Mouse (Mus musculus) mesoderm, embryonic 11.5 days (tissue): ENCODE data around the gene Cfap97d2.
"Not testable (repeated sequence)": the region's sequence is repeated elsewhere in the genome, so short reads cannot be mapped to it uniquely, and the experiment has no call there.

Experiments
- DNase-seq: peaks from one replicate; pipeline ENCODE4 v3.0.0-alpha.2; 2012; ENCODE audit warnings: low read depth, low spot score

Cfap97d2 gene

DNA sequence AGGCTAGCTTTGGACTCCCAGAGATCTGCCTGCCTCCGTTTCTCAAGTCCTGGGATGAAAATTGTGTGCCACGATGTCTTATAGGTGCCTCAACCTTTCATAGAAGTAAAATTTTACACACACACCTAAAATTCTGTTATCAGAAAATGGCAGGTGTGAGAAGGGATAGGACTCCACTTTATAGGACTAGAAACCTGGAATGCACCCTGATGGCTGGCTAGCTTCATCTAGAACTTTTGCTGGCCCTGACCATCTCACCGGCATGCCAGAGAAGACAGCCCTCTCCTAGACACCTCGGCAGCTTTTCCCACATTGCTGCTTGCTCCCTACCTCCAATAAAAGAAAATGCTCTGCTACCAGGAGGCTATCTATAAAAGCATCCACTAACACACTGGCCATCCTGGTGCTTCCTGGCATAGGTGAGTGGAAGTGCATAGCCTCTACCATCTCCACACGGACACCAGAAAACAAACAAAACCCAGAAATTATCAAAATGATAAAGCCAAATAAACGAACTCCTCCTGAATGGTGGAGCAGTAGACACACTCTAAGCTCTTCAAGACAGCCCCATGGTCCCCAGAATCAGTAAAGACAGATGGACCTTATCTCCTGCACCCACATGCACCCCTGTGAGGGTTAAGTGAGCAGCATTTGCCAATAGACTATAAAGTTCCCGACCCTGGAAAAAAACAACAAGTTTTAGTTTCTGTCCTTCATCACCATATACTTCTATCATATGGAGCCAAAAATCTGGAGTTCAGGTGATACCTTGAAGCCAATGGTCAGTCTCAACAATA lies 35.3 kb downstream of the Cfap97d2 start:
- DNase-seq: no peak

DNA sequence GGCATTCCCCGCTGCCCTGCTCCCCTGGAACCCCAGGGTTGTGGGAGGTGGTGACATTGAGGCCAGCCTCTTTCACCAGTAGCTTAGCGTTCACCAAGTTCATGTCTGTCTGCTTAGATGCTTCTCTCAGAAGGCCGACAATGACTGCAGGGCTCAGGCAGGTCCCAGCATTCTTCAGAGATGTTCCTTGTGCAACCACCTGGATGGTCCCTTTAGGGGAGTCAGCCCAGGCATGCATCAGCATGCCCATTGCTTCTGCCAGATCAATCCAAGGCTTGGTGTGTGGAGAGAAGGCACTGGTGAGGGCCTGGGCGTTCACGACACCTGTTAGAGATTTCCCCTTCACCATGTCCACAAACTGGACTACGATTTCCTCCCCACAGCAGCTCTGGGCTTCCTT lies 40.5 kb downstream of the Cfap97d2 start:
- not testable (repeated sequence) for DNase-seq

DNA sequence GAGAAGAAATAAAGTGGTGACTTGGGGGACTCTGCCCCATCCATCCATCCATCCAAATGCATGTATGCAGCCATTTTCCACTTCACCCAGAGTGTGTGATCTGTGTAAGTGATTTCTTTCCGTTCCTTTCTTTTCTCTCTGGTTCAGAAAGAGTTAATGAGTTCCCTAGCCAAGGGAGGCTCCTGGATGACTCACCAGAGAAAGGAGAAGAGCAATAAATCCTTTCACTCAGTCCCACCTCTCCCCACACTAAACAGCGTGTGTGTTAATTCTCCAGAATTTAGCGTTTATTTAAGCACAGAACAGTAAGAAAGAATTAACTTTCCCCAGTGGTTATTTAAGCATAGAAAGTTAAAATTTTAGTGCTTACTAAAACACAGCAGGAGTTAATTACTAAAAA lies 41.9 kb downstream of the Cfap97d2 start:
- DNase-seq: no peak

DNA sequence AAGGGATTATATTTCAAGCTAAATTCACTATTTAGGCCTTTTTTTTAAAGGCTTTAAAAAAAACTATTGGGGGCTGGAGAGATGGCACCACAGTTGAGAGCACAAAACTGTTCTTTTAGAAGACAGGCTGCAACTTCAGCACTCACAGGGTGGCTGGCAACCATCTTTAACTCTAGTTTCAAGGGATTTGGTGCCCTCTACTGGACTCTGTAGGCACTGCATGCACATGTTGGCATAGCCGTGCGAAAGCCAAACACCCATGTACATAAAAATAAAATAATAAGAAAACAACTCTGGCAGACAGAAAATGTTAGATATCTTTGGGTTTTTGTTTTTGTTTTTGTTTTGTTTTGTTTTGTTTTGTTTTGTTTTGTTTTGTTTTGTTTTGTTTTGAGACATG lies 48.0 kb downstream of the Cfap97d2 start:
- peak; percentile 83 for DNase-seq

DNA sequence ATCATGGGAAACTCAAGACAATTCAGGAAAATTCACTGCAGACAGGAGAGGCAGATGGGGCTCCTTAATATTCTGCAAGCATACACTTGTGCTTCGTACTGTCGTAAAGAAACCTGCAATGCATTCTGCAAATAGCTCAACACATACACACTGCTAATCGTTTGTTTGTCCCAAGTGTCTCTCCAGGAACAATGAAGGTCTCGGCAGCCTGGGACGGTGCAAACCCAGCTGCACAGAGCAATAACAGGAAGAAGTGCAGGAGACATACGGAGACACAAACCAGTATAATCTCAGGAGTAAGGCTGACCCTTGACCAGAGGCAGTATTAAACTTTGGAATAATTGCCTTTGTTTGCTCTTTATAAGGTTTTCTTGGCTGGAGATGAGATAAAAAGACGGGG lies 50.8 kb downstream of the Cfap97d2 start:
- no peak for DNase-seq

DNA sequence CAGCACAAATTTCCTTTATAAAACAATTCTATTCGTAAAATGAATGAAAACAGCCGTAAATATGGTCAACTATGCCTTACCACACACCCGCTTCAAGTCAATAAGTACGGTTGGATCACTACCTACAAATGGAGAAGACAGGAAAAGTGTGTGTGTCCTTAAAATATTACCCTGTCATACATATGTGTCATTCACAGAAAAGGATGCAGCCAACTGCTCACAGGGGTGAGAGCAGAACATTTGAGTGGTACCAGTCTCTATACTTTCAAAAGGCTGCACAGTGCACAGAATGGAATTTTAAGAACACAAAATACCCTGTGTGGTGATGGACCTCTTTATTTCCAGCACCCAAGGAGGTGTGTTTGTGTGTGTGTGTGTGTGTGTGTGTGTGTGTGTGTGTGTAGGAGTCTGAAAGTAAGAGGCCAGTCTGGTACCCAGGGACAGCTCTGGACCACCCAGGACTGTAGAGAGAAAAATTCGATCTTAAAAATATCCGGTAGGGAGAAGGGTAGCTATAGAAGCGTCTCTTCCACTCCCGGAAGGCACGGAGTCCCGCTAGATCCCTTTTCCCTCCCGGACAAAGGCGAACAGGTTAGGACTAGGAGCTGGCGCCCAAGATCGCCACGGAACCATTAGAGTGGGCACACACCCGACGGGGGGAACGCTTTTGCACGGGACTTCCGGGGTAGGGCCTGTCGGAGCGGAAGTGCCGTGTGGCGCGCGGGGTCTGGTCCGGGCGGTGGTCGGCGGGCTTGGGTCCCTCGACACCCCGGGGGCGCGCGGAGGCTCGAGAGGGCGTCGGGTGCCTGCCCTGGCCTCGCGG lies 51.5 kb downstream of the Cfap97d2 start, which contains the start of gene Cdc16:
TSS of gene Cdc16 (plus strand) at position 695 of the 823 bp plus-strand sequence.
- DNase-seq: peak; percentile 93

DNA sequence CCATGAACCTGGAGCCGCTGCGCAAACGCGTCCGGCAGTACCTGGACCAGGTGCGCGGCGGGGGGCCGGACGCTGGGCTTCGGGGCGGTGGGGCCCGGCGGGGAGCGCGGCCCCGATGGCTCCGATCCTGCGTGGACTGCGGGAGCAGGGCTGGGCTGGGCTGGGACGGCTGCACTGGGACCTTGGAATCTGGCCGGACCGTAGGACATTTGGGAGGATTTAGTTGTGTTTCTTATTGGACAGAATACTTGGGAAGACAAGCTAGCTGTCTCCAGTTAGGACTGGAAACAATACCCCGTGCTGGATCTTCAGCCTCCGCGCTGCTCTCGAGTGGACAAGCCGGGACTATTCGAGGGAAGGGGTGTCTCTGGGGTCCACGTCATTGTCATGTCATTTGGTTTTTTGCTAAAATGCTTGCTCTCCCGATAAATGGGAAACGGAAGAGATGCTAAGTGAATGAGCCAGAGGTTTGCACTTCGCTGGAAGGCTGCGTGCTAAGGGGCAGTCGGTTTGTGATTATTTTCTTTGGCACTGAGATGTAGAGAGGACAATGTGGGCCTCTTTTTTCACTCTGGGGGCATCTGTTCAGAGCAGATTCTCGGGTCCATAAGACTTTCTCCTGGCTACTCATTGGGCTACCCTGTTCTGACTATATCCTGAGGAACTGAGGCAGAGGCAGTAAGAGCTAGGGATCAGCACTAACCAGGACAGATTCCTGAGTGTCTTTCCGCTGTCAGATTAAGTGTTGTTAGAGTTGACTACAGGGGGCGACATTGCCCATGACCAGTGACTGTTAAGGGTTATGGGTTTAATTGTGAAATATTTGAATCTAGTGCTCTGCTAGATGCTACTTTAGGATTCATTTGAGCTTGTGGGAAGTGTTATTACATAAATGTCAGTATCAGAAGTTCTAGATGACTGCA lies 52.4 kb downstream of the Cfap97d2 start:
- DNase-seq: peak; percentile 47

DNA sequence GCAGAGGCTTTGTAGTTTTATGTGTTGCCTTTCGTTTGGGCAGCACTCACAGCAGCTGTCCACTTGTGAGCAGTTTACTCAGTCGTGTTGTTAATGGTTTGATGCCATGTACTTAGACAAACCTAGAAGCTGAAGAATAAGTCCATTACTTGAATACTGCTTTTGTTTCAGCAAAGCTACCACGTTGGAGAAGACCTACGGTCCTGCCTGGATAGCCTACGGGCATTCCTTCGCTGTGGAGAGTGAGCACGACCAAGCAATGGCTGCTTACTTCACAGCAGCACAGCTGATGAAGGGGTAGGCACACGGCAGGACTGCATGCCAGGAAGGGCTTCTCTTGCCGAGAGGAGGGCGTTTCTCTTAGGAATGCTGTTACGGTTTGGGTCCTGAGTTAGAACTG lies 63.5 kb downstream of the Cfap97d2 start:
- DNase-seq: no peak

DNA sequence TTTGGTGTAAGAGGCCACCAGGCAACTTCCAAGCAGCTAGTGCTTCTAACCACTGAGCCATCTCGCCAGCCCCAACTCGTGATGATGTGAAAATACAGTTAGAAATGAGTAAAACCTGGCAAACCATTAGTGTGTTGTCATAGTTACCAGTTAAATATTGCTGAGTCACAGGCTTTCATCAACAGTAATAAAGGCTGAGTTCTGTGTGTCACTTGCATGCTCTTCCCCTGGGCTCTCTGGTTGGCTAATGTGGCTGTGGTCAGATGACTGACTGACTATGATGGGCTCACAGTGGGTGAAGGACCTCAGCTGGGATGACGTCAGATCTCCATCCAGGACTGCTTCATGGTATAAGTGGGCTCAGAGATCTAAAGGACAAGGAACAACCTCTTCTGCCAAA lies 74.8 kb downstream of the Cfap97d2 start:
- DNase-seq: no peak

DNA sequence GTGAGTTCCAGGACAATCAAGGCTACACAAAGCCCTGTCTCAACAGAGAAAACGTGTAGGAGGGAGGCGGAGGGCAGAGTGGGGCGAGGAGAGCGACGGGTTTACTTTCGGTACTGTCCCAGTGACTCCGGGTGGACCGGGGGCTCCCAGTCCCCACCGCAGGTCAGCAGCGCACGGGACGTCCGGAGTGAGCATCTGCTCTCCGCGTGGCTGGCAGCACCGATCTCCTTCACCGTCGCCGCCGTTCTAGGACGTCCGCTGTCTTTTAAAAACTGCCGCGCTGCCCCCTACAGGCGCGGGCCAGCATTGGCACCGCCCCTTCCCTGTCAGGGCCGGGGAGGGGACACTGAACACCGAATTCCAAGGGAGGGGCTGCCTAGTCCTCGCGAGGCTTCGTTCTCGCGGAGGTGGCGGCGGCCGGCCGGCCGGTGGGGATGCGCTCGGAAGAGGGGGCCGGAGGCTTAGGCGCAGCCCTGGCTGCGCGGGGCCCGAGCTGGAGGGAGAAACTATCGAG lies 79.6 kb downstream of the Cfap97d2 start, which contains the start of gene Upf3a:
TSS of gene Upf3a (plus strand) at position 366 of the 514 bp plus-strand sequence.
- DNase-seq: peak; percentile 97

DNA sequence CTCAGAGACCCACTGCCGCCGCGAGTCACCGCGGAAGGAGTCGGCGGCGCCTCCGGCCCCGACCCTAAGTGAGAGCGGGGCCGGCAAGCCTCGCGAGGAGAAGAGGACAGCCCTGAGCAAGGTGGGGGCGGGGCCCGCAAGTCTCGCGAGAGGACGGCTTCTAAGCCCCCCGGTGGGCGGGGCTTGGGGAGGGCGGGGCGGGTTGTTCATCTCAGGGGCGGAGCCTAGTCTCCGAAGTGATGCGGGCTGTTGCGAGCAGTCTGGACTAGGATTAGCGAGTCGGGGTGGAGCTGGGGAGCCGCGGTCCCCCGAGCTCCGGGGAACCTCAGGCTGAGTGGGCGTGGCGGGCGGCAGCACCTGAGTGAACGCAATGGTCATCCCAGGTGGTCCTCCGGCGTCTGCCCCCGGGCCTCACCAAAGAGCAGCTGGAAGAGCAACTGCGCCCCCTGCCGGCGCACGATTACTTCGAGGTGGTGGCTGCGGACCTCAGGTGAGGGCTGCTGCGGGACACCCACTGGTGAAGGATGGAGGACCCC lies 80.1 kb downstream of the Cfap97d2 start:
- DNase-seq: peak; percentile 98

DNA sequence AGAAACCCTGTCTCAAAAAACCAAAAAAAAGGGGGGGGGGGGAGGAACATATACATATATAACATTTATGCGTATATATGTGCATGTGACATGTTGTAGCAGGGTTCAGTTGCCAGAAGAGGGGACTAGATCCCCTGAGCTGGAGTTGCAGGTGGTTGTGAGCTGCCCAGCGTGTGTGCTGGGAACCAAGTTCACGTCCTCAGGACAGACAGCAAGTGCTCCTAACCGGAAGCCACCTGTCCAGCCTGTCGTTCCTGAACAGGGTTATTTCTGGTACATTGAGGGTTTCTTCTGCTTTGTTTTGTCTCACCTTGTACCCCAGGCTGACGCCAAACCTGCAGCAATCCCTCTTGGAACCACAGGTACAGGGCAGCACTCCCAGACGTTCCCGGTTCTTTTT lies 83.9 kb downstream of the Cfap97d2 start:
- DNase-seq: no peak
